ENCODE assay signal across 8 mouse cellular contexts in the genomic region with DNA sequence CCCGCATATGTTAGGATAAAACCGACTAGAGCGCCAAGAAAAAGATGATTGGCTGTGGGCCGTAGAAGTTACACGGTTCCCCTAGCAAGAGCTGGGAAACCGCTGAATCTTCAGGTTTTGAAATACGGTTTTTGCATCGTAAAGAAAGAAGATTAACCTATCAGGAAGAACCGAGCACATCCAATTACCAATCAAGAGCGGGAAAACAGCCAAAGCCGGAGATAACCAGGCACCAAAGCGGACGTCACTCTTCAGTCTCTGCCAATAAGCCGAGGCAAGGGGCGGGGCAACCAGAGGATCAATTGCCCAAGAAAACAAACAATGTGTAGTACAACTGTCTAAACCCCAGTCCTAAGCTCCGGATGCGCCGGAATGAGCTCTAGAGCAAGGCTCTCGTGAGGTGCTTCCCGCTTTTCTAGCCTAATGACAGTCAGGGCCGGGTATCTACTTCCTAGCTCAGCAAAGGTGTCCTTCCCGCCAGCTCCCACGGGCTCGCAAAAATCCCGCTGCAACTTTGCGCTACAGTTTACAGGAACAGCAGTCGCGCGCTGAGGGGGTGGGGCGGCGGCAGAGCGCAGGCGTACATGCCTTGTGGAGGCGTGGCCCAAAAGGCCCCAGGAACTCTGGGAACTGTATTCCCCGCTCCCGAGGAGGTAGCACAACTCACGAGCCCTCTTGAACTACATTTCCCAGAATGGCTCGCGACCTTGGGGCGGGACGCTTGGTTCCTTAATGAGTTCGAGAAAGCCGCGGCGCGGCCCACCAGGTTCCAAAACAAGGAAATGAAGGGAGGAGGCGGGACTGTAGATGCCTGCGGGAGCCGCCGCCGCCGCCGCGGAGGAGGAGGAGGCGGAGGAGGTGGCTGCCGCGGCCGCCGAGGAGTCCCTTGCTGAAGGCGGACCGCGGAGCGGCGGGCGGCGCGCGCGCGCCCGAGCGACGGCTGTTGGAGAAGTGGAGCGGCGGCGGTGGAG. TPM values are rescaled to one million over a fixed set of nuclear protein-coding genes. Genes with fewer than 3 reads are reported as not detected.
DNase-seq lines count a peak whose midpoint lies in the region; ATAC-seq and TF ChIP-seq lines count a peak whose summit lies in the region.

No protein-coding gene starts in this region.

- peak overlapping the region; percentile 73 for H3K4me2 ChIP-seq in forebrain, embryonic 13.5 days
- peak overlapping the region; percentile 87 for H3K4me2 ChIP-seq in liver, postnatal 0 days (ENCODE audit: low read depth, low read length)
- H3K4me2 ChIP-seq in neural tube, embryonic 14.5 days (ENCODE audit: low read depth, low read length) = peak overlapping the region; percentile 70

- peak; percentile 98 to 99 for DNase-seq in heart, postnatal 10 days
- DNase-seq in large intestine, adult 2 months (ENCODE audit: low read depth, low spot score) = peak; percentile 100
- DNase-seq in liver, postnatal 0 days = peak; percentile 98
- peak; percentile 94 for DNase-seq in testis, postnatal 10 days (ENCODE audit: low spot score)

- peak; percentile 95 for ATAC-seq in cerebellum, adult (ENCODE audit: insufficient number of reproducible peaks, low FRiP score, low TSS enrichment)
- ATAC-seq in forebrain, embryonic 13.5 days = peak; percentile 99
- peak; percentile 96 for ATAC-seq in liver, postnatal 0 days
- ATAC-seq in neural tube, embryonic 14.5 days (ENCODE audit: low read depth) = peak; percentile 99

- peak overlapping the region; percentile 97 for H3K27ac ChIP-seq in ES-Bruce4 (ENCODE audit: insufficient read depth, low read length)
- H3K27ac ChIP-seq in forebrain, embryonic 13.5 days = peak overlapping the region; percentile 98
- peak overlapping the region; percentile 100 for H3K27ac ChIP-seq in liver, postnatal 0 days (ENCODE audit: low read depth)
- H3K27ac ChIP-seq in neural tube, embryonic 14.5 days (ENCODE audit: low read depth, low read length) = peak overlapping the region; percentile 93

- H3K36me3 ChIP-seq in ES-Bruce4 (ENCODE audit: control insufficient read depth, insufficient read depth, low read length, poor library complexity, severe bottlenecking) = no peaks in the 10 kb centered on the region
- H3K36me3 ChIP-seq in forebrain, embryonic 13.5 days (ENCODE audit: poor library complexity, severe bottlenecking) = no peaks in the 10 kb centered on the region
- no peaks in the 10 kb centered on the region for H3K36me3 ChIP-seq in liver, postnatal 0 days (replicated peaks; ENCODE audit: insufficient read depth, low read length)
- H3K36me3 ChIP-seq in neural tube, embryonic 14.5 days (ENCODE audit: control insufficient read depth, insufficient read depth, low read length) = no peaks in the 10 kb centered on the region

- H3K4me1 ChIP-seq in ES-Bruce4 (ENCODE audit: control insufficient read depth, insufficient read depth, low read length) = no peaks in the 10 kb centered on the region
- peaks cover 21% of the 10 kb centered on the region for H3K4me1 ChIP-seq in forebrain, embryonic 13.5 days
- peaks cover 7% of the 10 kb centered on the region for H3K4me1 ChIP-seq in liver, postnatal 0 days (ENCODE audit: insufficient read depth)
- peaks cover 14% of the 10 kb centered on the region for H3K4me1 ChIP-seq in neural tube, embryonic 14.5 days (ENCODE audit: control insufficient read depth, insufficient read depth, low read length)

- H3K9ac ChIP-seq in ES-Bruce4 (ENCODE audit: low read depth, poor library complexity, severe bottlenecking) = peak overlapping the region; percentile 95
- H3K9ac ChIP-seq in forebrain, embryonic 13.5 days = peak overlapping the region; percentile 92
- peak overlapping the region; percentile 91 for H3K9ac ChIP-seq in liver, postnatal 0 days (replicated peaks)
- peak overlapping the region; percentile 86 for H3K9ac ChIP-seq in neural tube, embryonic 14.5 days (replicated peaks; ENCODE audit: low read depth, low read length)

- TF ChIP-seq CTCF in ES-Bruce4 (IDR thresholded peaks at IDR 0.05; ENCODE audit: low read depth, low read length) = no peak
- no peak for TF ChIP-seq CTCF in liver, postnatal 0 days (IDR thresholded peaks at IDR 0.05; ENCODE audit: low read depth)

- TF ChIP-seq EP300 in ES-Bruce4 (IDR thresholded peaks at IDR 0.05; ENCODE audit: insufficient read depth, low read depth, low read length) = 0 out of 2 replicates have a peak, but pooled peaks have one; percentile 11
- TF ChIP-seq EP300 in liver, postnatal 0 days (IDR thresholded peaks at IDR 0.05; ENCODE audit: low read depth) = peak; percentile 66

- intact Hi-C loops in heart, postnatal 10 days (cut with DNase I) = loop anchor here (1.0 to 2.0 kb wide), 4 partner anchors 20 to 176 kb away; partner anchors contain the start of genes Amd1 and Gtf3c6

- WGBS in forebrain, embryonic 13.5 days = under 1% methylated on average over 62 of the region's 76 CpGs
- WGBS in large intestine, adult 2 months = under 1% methylated on average over 70 of the region's 76 CpGs
- under 1% methylated on average over 58 of the region's 76 CpGs for WGBS in liver, postnatal 0 days (ENCODE audit: insufficient replicate concordance)
- WGBS in neural tube, embryonic 14.5 days = under 1% methylated on average over 67 of the region's 76 CpGs

- no peaks in the 10 kb centered on the region for H3K27me3 ChIP-seq in ES-Bruce4 (ENCODE audit: control insufficient read depth, insufficient read depth, low read length, poor library complexity, severe bottlenecking)
- no peaks in the 10 kb centered on the region for H3K27me3 ChIP-seq in forebrain, embryonic 13.5 days
- no peaks in the 10 kb centered on the region for H3K27me3 ChIP-seq in liver, postnatal 0 days (ENCODE audit: insufficient read depth, low read length)
- no peaks in the 10 kb centered on the region for H3K27me3 ChIP-seq in neural tube, embryonic 14.5 days (ENCODE audit: control insufficient read depth, insufficient read depth, low read length)

- no peaks in the 10 kb centered on the region for H3K9me3 ChIP-seq in ES-Bruce4 (replicated peaks; ENCODE audit: control insufficient read depth, insufficient read depth, low read length, poor library complexity, severe bottlenecking)
- no peaks in the 10 kb centered on the region for H3K9me3 ChIP-seq in forebrain, embryonic 13.5 days (replicated peaks)
- H3K9me3 ChIP-seq in liver, postnatal 0 days (ENCODE audit: low read length) = no peaks in the 10 kb centered on the region
- no peaks in the 10 kb centered on the region for H3K9me3 ChIP-seq in neural tube, embryonic 14.5 days (ENCODE audit: control insufficient read depth, low read length)

- H3K4me3 ChIP-seq in ES-Bruce4 (ENCODE audit: low read depth, low read length) = peak overlapping the region; percentile 98
- peak overlapping the region; percentile 93 for H3K4me3 ChIP-seq in forebrain, embryonic 13.5 days
- H3K4me3 ChIP-seq in liver, postnatal 0 days (ENCODE audit: low read depth, low read length) = peak overlapping the region; percentile 94
- peak overlapping the region; percentile 93 for H3K4me3 ChIP-seq in neural tube, embryonic 14.5 days (ENCODE audit: low read depth, low read length)

- TF ChIP-seq POLR2A in ES-Bruce4 (IDR thresholded peaks at IDR 0.05; ENCODE audit: insufficient read depth, low read length) = peak; percentile 49

RNA-seq across cellular contexts. Expression of gene Cdk19, which starts 9.5 kb away (rescaled TPM):
- polyA plus RNA-seq in ES-Bruce4 (2011; ENCODE audit: insufficient read depth, insufficient read length, low read depth, missing spikeins) = 14.1 and 16.0 TPM in 2 replicates
- 11.2 and 11.3 TPM in 2 replicates for polyA plus RNA-seq in forebrain, embryonic 13.5 days (2015; fragmentation: Nextera tagmentation; extraction: Ambion mirVana)
- total RNA-seq in heart, postnatal 10 days (2021) = 10 to 100 TPM; 15.8 to 16.2 TPM
- polyA plus RNA-seq in large intestine, adult 2 months (2012; rRNA removed) = 3.6 and 5.0 TPM in 2 replicates
- 2.5 and 2.8 TPM in 2 replicates for polyA plus RNA-seq in liver, postnatal 0 days (2015; fragmentation: Nextera tagmentation; extraction: Ambion mirVana)
- polyA plus RNA-seq in neural tube, embryonic 14.5 days (2014; fragmentation: Nextera tagmentation; extraction: Ambion mirVana) = 15.7 and 19.1 TPM in 2 replicates

RNA-seq across cellular contexts. Expression of gene Amd1, which starts 46.9 kb away (rescaled TPM):
- polyA plus RNA-seq in ES-Bruce4 (2011; ENCODE audit: insufficient read depth, insufficient read length, low read depth, missing spikeins) = 149 and 150 TPM in 2 replicates
- polyA plus RNA-seq in forebrain, embryonic 13.5 days (2015; fragmentation: Nextera tagmentation; extraction: Ambion mirVana) = 53.4 and 55.9 TPM in 2 replicates
- total RNA-seq in heart, postnatal 10 days (2021) = 10 to 100 TPM; 41.9 to 64.2 TPM
- 12.5 and 14.4 TPM in 2 replicates for polyA plus RNA-seq in large intestine, adult 2 months (2012; rRNA removed)
- polyA plus RNA-seq in liver, postnatal 0 days (2015; fragmentation: Nextera tagmentation; extraction: Ambion mirVana) = 25.5 and 29.1 TPM in 2 replicates
- 49.9 and 53.3 TPM in 2 replicates for polyA plus RNA-seq in neural tube, embryonic 14.5 days (2014; fragmentation: Nextera tagmentation; extraction: Ambion mirVana)

Comparison
In these comparisons a context has a peak if more than half of its experiments do, and no peak if none do; other contexts are left out.
1. Peak in every context shown above with its lines: DNase-seq, ATAC-seq, H3K4me3 ChIP-seq and H3K27ac ChIP-seq.